Mouse (Mus musculus) gastrocnemius, adult 2 months (tissue): ENCODE data around the gene Vsig2. TPM values are rescaled to one million over a fixed set of nuclear protein-coding genes. Genes with fewer than 3 reads are reported as not detected.
A peak's percentile ranks its signal among the peaks of the same experiment; 100 is the strongest.

ENCODE experiments used
- DNase-seq: peaks from one replicate; pipeline ENCODE4 v3.0.0; 2022
- H3K27ac ChIP-seq: fragments of 200-600 bp; 2 replicates; pipeline ENCODE4 v1.8.1; 2022; ENCODE audit warnings: mild to moderate bottlenecking
- H3K4me3 ChIP-seq: fragments of 200-600 bp; 2 replicates; pipeline ENCODE4 v1.8.1; 2022; ENCODE audit warnings: mild to moderate bottlenecking, moderate library complexity
- CTCF ChIP-seq: fragments of 200-600 bp; IDR thresholded peaks from 2 replicates; pipeline ENCODE4 v1.8.1; 2022; ENCODE audit warnings: antibody characterized with exemption, mild to moderate bottlenecking, moderate library complexity
- intact Hi-C: fragments of 180-260 bp; cut with DNase I; formaldehyde crosslinking; loops from one replicate; pipeline ENCODE4 v1.15.1; 2025
- total RNA-seq, 2 experiments: library from RNA; stranded (reverse); gene quantifications; 2 replicates each; pipeline ENCODE4 v1.2.3; 2021

Vsig2 gene
- total RNA-seq, 2 experiments from 2014 or later: 2.6 to 3.2 TPM

DNA sequence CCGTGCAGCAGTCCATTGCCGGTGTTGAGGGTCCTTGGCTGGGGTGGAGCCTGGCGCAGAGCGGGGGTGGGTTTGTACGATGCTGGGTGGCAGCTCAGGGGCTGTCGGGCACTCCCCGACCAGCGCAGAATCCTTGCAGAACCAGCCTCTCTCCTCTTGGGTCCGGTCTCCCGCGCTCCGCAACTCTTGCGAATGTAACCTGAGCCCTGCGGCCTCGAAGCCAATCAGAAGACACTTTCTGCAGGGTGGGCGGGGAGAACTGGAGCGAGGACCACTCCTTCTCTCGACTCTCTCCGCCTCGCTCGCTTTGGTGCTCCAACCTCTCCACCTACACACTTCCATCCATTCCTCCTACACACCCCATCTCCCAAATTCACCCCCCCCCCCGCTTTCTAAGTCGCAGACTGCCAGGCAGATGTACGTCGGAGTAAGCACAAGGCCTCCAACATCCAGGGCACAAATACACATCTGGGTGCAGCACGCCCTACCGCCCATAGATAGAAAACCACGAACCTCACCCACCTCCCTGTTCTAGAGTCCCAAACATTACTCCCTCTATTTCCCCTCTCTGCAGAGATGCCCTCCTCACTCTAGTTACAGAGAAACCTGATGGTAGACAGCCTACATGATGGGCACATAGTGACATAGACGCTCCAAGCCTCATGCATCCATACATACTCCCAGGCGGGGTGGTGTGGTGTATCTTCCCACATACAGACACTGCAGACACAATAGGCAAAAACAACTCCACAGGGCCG is 13.7 kb downstream of the Vsig2 start, which contains the start of gene Nrgn:
Gene Nrgn, minus strand, starts transcription at position 369 of the 758 bp plus-strand sequence.
- peak; percentile 77 for DNase-seq
- intact Hi-C loops: loop anchor here (5.0 kb wide), 1 partner anchor 60 kb away; the partner anchor contains the start of gene Spa17
- H3K4me3 ChIP-seq: peak within 1 kb of the TSS; percentile 69
- H3K27ac ChIP-seq: no peak within 1 kb of the TSS
- no peak for TF ChIP-seq CTCF

DNA sequence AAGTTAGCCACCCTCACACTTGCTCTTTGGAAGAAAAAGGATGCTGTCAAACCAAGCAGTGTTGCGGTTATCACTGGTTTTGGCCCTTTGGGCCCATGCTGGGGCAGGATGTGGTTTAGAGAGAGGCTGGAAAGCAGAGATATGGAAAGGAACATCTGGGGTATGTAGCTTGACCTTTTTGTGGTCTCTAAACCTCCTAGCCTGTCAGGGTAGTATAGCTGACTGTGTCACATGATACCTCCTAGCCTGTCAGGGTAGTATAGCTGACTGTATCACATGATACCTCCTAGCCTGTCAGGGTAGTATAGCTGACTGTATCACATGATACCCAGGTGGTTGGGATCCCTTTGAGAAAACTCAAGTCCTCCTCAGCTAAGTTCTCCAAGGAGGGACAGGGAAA is 15.2 kb downstream of the Vsig2 start:
- no peak overlapping the region for H3K4me3 ChIP-seq
- no peak for TF ChIP-seq CTCF
- intact Hi-C loops: loop anchor here (5.0 kb wide), 1 partner anchor 58 kb away; the partner anchor contains the start of gene Spa17
- no peak for DNase-seq
- H3K27ac ChIP-seq: no peak overlapping the region

DNA sequence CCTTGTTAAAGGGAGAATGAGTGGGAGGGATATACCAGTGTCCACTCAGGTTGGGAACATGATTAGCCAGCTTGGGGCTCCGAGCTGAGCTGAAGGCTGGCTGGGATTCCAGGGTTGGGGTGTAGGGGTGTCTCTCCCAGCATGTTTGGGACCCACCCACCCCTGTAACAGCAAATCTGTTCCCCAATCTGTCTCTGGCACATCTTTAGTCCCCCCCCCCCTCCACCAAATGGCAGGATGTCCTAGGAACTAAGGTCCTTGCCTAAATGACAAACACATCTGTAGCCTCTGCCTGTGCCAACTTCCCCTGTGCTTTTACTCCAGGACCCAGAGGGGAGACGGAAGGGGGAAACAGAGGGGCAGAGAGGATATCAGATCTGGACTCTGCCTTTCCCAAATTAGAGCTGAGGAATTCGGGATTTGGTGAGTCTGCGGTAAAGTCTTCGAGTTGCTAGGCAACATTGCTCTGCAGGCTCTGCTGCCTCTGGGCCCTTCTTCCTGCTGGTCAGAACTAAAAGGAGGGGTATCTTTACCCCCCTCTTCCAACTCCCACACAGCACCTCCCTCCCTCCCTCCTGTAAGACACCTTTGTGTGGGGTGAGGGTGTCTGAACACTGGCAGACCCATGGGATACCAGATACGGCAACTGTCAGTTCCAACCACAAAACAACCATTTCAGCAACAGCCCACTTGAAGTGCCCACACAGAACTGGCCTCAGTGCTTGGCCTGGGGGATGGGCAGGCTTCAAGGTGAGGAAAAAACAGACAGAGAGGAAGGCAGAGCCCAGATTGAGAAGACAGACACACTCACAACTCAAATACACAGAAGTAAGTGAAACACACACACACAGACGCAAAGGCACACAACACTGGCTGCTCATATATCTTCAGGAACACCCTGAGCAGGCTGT is 16.0 kb downstream of the Vsig2 start, which contains the start of gene Siae:
Gene Siae, plus strand, starts transcription at position 861 of the 911 bp plus-strand sequence.
- DNase-seq: no peak
- H3K27ac ChIP-seq: no peak within 1 kb of the TSS
- H3K4me3 ChIP-seq: no peak within 1 kb of the TSS
- TF ChIP-seq CTCF: no peak
- intact Hi-C loops: loop anchor here (5.0 kb wide), 1 partner anchor 57 kb away; the partner anchor contains the start of gene Spa17

DNA sequence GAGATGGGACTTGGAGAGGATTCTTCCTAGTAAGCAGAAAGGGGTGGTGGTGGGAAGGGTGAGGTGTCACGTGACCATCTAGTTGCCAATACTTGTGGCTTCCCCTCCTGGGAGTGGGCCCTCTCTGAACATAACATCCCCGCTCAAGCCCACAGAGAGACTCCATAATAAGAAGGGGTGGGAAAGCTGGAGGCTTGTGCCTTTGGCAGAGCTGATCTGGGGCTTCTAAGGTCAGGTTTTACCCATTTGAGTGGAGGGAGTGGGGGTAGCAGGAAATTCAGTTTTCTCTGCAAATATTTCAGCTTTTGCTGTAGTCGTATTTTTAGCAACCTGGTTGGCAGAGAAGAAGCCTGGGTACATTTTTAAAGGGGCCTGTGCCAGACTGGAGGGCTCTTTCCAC is 17.3 kb downstream of the Vsig2 start:
- DNase-seq: no peak
- intact Hi-C loops: no loop called here
- no peak overlapping the region for H3K4me3 ChIP-seq
- TF ChIP-seq CTCF: no peak
- H3K27ac ChIP-seq: no peak overlapping the region

DNA sequence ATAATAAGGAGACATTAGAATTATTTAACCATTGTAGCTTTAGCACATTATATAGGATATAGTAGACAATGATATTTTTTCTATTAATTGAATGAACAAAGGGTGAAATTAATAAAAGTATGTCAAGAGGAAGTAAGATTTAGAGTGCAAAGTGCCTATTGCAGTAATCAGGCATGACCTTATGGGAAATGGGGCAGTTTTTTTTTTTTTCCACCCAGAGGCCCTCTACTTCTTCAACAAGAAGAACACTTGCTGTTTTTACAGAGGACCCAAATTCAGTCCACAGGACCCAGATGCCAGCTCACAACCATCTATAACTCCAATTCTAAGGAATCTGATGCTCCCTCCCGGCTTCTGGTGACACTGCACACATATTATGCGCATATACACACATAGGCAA is 21.6 kb downstream of the Vsig2 start:
- Histone ChIP-seq H3K4me3 (no peak overlapping the region), H3K27ac (no peak overlapping the region)
- no peak for TF ChIP-seq CTCF
- no peak for DNase-seq
- intact Hi-C loops: no loop called here

DNA sequence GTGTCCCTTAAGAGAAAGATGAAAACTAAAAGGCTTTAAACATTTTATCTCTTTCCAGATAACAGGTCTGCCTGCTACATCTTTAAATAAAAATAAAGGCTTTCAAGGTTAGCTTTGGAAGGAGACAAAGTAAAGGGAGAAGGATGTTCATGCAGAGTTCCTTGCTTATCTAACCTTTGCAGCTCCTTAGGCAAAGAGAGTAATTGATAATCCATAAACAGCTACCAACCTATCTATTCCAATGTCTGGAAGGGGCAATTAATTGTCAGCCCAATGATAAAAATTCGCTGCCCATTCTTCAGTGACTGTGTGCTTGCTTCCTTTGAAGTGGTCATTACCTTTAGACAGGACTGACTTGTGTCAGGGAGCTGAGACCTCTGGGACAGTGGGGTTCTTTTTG is 24.8 kb downstream of the Vsig2 start:
- TF ChIP-seq CTCF: no peak
- DNase-seq: no peak
- no peak overlapping the region for H3K4me3 ChIP-seq
- no peak overlapping the region for H3K27ac ChIP-seq
- intact Hi-C loops: no loop called here

DNA sequence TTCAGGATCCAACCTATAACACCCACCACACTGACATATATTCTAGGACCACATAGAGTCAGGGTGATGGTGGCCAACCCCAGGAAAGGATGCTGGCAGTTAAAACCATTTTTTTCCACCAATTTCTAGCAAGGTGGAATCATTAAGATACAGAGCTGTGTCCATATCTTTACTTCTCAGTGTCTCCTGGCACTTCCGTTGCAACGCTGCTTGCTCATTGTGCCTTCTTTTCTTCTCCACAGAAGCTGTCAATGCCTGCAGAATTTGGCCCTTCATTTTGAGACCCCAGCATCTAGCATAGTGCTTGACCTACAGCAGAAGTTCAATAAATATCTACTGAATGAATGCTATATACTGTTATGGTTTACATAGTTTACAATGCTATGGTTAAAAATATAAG is 28.0 kb downstream of the Vsig2 start:
- DNase-seq: no peak
- H3K27ac ChIP-seq: no peak overlapping the region
- H3K4me3 ChIP-seq: no peak overlapping the region
- intact Hi-C loops: no loop called here
- TF ChIP-seq CTCF: no peak

DNA sequence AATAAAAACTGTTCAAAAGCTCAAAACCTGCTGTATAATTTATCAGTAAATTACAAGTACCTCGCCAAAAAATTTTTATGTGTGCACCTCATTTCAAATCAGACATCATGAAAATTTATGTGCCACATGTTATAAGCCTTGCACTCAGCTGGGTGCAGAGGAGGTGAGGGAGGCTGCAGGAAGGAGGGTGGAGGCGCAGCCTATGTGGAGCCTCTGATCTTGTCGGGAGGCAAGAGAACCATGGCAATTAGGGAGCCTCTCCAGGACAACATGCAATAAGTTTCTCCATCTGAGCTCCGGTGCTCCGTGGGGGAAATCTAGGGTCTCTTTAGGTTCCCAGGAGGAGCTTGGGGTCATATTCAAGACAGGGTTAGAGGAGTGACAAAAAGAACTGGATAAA is 28.4 kb downstream of the Vsig2 start:
- intact Hi-C loops: no loop called here
- peak overlapping the region; percentile 31; the same call in 1 of the 2 replicates for H3K27ac ChIP-seq
- no peak for TF ChIP-seq CTCF
- DNase-seq: no peak
- H3K4me3 ChIP-seq: peak overlapping the region; percentile 52

DNA sequence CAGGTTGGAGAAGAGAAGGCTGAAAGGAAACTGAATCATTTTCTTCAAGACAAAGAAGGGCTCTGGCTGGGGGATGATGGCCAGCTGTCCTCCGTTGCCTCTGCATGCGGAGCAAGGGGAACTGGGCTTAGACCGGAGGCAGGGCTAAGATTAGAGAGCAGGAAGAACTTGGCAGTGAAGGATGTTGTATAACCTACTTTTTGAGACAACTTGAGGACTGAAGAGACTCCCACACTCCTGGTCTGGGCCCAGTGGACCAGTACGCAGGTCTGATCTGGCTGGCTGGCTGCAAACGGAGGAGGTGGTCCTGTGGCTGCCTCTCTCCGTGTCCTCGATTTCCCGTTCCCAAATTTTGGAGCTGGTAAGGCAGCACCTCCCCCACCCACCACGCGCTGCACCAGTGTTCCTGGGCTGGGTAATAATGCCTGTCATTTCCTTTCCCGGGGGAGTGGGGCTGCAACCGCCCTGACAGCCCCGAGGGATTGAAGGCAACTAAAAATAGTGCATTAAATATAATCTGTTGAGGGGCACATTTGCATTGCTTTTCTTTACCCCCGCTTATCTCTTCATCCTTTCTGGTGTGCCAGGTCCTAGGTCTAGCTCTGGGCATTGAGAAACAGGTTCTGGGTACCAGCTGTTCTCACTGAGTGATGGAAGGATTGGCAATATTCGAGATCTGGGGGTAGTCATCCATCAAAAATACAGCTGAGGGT is 29.0 kb downstream of the Vsig2 start:
- Histone ChIP-seq H3K4me3 (peak overlapping the region; percentile 52), H3K27ac (peak overlapping the region; percentile 31)
- TF ChIP-seq CTCF: no peak
- intact Hi-C loops: no loop called here
- no peak for DNase-seq

DNA sequence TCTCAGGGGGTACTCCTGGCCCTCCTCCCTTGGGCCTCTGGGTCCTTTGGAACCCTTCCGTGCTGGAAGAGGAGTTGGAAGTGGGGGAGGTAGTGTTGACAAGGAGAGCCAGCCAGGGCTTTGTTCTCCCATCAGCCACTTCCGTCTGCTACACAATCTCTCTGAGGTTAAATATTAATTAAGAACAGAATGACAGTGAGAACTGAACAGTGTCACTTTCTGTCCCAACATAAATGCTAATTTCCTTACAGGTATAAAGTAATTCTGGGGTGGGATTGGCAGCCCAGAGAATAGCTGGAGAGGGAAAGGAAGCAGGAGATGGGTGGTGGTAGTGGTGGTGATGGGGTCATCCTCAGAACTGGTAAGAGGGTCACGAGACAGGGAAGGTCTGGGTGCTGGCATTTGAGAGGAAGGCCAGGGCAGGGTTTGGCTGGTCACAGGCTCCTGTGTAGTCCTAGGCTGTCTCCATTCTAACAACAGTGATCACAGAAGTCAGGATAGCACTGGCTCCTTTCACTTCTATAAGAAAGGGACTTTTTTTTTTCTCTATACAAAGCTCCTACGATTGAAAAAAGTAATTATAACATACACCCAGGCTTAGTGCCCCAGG is 29.7 kb downstream of the Vsig2 start:
- intact Hi-C loops: no loop called here
- DNase-seq: no peak
- H3K27ac ChIP-seq: no peak overlapping the region
- TF ChIP-seq CTCF: no peak
- peak overlapping the region; percentile 52 for H3K4me3 ChIP-seq

DNA sequence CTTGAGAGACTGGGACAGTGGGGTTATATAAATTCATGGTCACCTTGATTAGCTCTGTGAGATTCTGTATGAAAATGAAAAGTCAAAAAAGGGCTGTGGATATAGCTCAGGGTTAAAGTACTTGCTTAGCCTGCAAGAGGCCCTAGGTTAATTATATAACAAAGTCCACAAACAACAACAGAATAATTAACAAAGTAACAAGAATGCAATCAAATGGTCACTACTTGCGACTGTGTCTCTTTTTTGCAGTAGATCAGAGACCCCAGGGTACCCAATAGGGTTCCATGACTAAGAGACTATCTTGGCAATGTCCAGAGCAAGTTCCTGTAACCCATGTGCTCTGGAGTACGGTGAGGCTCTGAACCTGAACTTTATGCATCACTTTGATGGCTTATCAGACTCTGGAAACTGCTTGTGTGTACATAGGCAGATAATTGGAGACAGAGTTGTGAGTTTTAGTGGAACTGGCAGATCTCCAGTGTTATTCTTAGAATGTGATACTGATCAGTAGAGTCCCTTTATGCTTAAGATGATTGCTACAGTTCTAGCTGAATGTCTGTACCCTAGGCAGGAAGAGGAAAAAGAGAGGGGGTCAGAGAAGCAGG is 30.3 kb downstream of the Vsig2 start:
- no peak for TF ChIP-seq CTCF
- intact Hi-C loops: no loop called here
- Histone ChIP-seq H3K4me3 (no peak overlapping the region), H3K27ac (no peak overlapping the region)
- no peak for DNase-seq
